Mouse (Mus musculus): Measurements from ENCODE around the gene Gm17689.

Gm17689 gene

DNA sequence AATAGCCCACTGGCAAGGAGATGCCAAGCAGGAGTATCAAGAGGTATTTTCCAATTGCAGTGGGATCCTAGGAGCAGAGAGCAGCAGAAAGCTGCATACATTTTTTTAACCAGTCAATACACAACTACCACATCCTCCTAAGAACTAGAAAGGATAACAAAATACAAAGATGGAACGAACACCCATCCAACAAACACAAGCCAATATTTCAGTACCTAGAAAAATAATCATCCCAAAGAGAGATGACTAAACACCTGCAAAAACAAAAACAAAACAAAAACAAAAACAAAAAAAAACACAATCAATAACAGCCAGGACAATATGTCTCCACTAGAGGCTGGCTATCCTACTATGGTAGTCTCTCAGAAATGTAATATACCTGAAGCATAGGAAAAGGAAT lies at the start of gene Gm17689:
Gm17689 (minus strand) TSS at position 101 of the 400 bp plus-strand sequence.
- DNase-seq (ENCODE audit: low spot score), result no peak

DNA sequence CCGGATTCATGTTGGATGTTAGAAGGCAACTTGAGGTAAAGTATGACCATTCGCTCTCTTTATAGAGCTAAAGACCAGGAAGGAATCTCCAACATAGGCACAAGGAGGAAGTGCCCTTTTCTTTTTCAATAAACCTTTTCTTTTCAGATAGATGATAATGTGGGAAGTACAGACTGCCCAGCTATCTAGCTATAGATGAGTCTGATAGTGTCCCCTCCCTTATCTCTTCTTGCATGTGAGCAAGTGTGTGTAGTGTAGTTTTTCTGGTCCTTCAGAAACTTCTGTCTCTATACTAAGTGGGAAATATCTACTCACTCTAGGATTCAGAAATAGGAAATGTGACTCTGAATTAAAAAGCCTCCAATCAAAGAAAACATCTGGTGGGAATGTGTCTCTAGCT lies 40.6 kb downstream of the Gm17689 start, which contains the start of gene Gm5615:
Gm5615 (minus strand) TSS at position 101 of the 400 bp plus-strand sequence.
- DNase-seq (ENCODE audit: low spot score), result no peak
